Mouse (Mus musculus): ENCODE data around the gene Nudt15.
A peak's percentile ranks its signal among the peaks of the same experiment; 100 is the strongest.

Nudt15 gene

DNA sequence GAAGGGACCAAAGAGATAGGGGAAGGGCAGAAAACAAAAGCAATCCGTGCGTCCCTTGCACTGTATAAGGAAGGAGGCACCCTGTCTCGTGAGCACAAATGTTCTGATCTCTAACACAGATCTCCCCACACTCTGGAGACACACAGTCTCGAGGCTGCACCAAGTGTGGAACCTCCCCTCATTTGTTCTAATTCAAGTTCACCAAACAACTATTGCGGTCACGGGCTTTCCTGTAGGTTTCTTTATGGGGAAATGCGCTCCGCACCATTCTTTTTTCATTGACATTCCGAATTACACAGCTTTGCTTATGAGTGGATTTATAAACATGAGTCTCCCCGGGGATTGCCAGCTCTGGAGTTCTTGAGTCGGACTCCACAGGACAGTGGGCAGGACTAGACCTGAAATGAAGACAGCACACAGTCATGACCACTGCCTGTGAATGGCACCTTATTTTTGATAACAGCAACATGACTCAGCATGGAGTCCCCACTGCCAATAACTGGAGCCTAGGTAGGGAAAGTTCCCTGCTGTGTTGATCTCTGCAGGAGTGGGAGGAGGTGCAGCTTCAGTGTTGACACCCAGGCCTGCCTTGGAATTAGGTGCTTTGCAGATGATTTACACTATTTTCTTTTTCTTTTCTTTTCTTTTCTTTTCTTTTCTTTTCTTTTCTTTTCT, 40.2 kb downstream of the Nudt15 start:
- no peak for DNase-seq (ENCODE audit: low spot score in 2 of 2)

DNA sequence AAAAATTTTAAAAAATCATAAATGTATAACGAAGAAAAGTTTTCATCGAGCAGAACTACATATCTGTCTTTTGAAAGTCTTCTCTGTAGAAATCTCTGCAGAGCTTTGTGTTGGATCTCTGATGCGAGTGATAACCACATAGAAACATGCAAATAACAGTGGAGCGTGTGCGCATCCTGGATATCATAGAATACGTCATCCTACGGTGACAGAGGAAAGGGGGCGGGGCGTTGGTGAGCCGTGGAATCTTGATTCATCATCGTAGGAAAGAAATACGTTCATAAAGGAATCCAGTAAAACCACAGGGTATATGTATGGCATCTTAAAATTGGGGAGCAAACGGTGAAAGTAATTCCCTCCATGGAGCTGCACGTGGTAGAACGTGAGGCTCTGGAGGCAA, 40.8 kb downstream of the Nudt15 start:
- DNase-seq (ENCODE audit: low spot score in 2 of 2): no peak

DNA sequence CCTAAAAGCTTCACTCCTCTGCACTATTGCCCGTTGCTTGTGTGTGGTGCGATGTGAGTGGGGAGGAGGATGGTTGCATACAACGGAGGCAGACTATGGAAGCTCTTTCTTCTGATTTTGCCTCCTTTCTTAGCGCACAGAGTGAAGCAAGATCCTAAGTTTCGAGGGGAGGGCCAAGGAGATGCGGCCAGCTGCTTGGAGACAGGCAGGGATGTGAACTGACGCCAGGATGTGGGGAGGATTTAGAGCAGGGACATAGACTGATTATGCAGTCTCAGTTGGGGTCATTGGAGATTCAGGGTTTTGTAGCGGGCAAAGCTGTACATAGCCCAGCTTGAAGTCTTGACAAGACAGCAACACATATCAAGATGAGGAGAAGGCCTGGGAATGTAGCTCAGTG, 41.8 kb downstream of the Nudt15 start:
- DNase-seq (ENCODE audit: low spot score in 2 of 2): no peak

DNA sequence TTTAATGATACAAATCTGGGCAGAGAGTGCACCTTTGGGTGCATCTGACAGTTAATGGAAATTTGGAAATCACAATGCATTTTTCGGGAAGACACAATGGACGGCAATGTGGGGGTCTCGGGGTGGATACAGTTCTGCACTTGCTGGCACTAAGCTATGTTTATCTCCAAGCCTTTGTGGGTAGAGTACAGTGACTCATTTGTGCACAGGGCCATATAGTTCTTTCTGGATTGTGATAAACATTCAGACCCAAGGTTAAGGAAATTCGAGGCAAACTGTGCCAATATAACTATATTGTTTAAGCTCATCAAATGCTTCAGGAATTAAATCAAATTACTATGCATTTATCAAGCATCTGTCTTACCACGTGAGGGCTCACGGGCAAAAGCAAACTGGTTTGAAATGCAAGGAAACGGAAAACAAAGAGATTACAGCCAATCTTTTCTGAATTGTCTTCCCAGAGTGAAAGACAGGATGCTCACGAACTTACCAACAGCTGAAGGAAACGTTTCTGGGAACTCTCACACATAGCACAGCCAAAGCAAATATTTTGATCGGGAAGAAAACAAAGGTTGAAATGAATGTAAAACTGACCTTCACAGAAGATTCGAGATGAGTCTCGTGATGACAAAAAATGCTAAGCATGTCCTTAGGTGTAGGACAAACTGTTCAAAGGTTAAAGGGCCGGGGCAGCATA, 44.7 kb downstream of the Nudt15 start:
- no peak for DNase-seq (ENCODE audit: low spot score in 2 of 2)

DNA sequence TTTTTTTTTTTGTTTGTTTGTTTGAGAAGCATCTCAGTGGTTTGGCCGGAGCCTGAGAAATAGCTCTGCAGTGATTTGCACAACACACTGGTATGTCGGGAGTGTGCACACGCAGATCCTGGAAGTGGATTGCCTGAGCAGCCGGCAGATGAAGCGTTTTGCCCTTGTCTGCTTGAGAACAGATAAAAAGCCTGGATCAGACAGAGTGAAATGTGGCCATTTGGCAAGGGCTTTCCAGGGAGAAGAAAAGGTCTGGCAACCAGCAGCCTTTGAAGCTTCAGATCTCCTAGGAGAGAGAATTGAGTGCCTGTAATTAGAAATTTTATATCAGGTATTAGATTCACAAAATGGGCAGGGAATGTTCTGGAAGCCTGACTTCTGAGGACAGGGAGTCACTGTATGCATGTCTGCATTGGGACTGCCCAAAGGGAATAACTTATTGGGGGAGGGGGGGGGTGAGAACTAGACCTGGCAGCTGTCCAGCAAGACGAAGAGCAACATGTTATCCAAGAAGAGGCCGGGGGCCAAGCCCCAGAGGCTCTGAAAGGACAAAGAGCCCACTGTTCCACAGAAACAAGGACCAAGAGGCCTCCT, 45.4 kb downstream of the Nudt15 start:
- peak; percentile 4 to 29 for DNase-seq (ENCODE audit: low spot score in 2 of 2)

DNA sequence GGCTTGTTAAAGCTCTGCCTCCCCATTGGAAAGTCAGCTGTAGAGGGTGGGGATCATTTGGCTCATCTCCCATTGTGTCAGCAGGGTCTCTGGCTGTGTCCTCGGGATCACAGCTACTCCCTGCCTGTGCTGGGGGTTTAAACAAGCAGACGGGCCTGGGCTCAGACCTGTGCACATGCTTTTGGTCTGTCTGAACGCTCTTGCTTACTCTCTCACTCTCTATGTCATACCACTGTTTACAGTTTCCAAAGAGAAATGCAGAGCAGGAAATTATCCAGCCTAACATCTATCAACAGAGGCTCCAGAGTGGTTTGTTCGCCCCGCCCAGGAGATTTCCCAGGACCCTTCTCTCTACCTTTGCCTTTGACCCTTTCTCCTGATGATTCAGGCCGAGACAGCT, 46.3 kb downstream of the Nudt15 start:
- DNase-seq (ENCODE audit: low spot score in 2 of 2): no peak

DNA sequence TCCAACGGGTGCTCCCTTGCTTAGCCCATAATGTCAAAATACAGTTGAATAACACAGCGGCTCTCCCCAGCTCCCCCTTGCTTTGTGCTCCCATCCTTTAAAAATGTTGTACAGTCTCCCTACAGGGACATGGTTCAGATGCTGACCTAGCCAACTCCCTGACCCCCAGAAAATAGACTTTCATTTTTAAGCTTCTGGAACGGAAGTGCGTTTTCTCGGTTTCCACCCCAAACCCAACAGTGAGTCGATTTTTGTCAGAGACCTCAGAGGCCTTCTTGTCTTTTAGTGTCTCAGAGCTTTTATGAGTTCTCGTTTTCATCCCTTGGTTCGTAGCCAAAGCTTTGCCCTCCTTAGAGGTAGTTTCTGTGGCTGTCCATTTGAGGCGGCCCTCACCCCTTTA, 46.8 kb downstream of the Nudt15 start:
- no peak for DNase-seq (ENCODE audit: low spot score in 2 of 2)

DNA sequence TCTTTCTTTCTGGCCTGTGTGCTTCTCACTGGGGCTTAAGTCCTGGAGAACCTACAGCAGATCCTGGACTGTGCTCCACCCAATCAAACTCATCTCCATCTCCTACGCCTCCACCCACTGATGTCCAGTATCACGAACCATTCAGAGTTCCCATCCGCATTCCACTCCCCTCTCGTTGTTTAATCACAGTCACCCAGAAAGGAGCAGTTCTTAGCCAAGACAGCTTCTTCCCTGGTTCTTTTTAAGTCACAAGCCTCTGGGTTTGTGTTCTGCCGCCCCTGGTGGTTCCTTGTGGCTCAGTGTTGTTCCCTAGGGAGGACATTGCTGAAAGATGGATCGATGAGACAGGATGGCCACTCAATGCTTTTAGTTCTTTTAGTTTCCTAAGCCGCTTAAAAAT, 52.3 kb downstream of the Nudt15 start:
- no peak for DNase-seq (ENCODE audit: low spot score in 2 of 2)

DNA sequence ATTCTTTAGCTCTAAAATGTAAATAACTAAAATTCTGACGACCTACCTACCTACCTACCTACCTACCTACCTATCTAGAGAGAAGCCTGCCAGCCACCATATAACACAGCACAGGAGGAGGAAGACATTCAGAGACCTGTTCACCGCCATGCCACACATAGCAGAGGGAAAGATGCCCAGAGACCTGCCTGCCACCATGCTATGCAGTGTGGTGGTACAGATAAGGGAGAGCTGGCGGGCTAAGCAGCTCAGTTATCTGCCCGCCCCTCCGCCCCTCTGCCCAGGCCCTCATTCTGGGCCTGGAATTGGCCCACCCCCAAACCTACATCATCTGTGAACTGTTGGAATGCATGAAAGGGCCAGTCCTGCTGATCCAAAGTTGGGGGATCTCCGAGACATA, 53.9 kb downstream of the Nudt15 start:
- no peak for DNase-seq (ENCODE audit: low spot score in 2 of 2)

DNA sequence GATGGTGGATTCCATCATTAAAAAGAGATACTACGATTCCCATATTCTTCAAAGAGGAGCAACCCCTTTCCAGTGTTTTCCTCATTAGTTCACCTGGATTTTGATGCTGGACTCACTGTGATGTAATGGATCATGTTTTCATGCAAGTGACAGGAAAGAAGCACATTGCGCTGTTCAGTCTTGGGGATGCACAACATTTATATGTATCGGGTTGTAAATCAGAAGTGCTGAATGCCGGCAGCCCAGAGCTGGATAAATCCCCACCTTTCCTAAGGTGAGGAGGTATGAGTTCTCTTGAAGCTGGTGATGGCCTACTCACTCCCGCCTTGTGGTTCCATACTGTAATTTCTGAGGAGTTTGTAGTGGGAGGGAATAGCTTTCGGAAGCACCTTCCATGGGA, 54.7 kb downstream of the Nudt15 start:
- DNase-seq (ENCODE audit: low spot score in 2 of 2): no peak

DNA sequence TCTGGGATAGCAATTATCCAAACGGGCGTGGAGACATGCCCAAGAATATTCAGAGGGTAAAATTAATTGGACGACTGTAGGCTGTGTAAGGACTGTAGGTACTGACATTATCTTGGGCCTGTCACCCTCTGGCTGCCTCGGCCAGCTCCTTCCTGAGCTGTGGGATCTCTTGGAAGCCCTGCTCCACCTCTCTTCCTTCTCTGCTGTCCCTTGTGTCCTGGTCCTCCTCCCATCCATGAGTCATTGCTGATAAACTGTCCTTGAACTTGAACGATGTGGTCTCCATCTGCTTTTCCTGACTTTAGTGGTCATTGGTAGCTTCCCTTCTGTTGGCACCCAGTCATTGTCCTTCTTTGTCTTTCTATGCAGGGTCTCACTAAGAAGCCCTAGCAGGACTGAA, 61.4 kb downstream of the Nudt15 start:
- DNase-seq (ENCODE audit: low spot score in 2 of 2): no peak

DNA sequence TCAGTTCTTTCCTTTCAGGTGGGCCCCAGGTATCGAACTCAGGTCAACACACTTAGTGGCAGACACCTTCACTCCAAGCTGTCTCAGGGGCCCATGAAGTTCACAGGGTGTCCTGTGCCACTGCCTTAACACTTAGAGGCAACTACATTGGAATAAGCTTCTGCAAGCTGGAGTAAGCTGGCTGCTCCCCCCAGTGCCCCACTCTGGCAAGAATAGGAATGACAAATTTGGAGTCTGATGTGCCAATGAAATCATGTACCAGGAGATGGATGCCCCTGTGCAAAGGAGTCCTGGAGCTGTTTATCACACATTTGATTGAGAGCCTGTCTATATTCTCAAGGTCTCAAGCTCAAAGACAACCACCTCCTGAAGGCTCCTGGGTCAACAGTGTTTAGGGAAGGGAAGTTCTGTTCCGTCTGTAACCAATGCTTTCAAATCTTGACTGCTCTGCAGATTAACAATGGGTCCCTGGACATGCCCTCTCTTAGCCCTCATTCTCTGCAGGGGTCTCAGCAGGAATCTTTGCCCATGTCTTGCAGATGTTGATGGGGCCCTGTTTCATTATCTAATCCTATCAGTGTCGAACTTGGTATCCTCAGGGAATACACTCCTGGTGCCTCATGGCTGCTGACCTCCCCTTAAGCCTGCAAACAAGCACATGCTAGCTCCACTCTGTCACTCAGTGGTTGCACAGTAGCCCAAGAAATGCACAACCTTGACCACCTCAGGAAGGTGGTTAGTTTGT, 63.5 kb downstream of the Nudt15 start:
- DNase-seq (ENCODE audit: low spot score in 2 of 2): no peak

DNA sequence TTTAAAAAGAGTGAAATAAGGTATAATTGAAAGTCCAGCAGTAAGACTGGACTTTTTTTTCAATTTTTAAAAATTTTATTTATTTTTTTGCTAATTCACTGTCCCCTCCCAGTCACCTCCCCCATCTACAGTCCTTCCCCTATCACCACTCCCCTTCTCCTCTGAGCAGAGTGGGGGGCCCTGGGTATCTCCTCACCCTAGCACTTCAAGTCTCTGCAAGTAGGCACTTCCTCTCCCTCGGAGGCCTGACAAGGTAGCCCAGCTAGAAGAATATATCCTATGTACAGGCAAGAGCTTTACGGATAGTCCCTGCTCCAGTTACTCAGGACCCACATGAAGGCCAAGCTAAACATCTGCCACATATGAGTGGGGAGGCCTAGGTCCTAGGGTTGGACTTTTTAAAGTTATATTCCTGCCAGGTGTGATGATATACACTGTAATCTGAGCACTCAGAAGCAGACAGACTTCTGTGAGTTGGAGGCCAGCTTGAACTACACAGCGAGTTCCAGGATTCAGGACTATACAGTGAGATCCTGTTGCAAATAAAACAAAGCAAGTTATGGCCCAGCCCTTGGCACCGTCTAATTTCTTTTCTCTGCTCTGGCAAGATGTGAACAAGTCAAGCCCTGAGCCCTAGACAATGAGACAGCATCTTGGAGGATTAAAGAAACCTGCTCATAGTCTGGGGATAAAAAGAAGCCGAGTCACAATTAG, 64.4 kb downstream of the Nudt15 start:
- no peak for DNase-seq (ENCODE audit: low spot score in 2 of 2)

DNA sequence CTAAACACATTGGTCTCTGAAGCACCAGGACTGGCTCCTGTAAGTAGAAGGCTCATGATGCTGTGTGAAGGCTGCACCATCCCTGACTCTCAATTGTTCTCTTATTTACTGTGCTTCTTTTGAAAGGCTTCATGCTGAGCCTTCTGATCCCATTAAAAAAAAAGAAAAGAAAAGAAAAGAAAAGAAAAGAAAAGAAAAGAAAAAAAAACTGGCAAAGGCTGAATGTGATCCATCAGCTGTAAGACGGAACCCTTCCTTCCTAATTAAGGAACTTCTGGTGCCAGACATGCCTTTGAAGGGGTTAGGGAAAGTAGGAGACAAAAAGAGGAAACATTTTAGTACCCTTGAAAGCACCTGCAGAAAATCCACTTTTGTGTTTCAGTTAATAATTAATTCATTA, 68.3 kb downstream of the Nudt15 start:
- no peak for DNase-seq (ENCODE audit: low spot score in 2 of 2)

DNA sequence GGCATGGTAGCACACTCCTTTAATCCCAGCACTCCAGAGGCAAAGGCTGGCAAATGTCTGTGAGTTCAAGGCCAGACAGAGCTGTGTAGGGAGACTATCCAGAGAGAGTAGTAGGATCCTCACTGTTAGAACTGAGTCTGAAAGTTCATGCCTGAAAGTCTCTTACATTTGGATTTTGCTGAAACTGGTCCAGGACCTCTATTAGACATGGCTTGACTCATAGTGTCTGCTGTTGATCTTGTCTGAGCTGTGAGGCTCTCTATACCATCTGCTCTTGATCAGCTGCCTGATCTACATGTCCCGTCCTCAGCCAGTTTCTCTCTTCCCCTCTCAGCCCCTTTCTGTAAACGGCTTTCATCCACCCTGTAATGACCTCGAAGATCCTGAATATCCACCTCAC, 69.7 kb downstream of the Nudt15 start:
- DNase-seq (ENCODE audit: low spot score in 2 of 2): no peak

DNA sequence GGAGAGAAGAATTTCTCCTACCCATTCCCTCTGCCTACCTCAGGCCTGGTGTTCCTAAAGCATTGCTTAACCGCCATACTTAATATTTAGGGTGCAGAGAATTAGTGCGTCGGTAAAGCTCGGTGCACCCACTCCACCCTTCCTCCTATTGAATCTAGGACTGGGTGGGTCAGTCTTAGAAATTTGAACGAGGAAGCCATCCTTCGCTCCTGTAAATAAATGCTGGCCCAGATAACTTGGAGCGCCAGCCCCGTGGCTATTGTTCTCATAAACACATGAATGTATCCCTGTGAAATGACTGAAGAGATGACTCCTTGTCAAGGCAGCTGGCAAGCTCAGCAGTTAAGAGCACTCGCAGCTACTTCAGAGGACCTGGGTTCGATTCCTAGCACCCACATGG, 71.0 kb downstream of the Nudt15 start:
- DNase-seq (ENCODE audit: low spot score in 2 of 2): no peak

DNA sequence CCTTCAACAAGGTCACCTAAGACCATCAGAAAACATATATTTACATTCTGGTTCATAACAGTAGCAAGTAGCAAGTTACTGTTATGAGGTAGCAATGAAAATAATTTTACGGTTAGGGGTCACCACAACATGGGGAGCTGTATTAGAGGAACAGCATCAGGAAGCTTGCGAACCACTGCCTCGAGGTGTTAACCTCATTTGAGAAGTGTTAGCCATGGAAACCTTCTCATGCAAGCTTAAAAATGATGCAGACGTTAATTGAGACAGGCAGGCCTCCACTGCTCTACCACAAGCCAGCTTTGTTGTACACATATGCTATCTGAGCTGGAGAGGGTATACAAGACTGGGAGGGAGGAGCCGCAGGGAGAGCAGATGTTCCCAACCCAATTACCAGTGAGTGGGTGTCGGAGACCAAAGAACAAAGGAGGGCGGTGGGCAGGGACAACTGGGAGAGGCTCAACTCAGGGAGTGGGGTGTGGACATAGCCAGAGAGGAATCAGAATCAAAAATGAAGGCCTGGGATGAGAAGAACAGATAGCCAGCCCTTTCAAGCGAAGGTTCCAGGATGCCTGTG, 71.6 kb downstream of the Nudt15 start:
- no peak for DNase-seq (ENCODE audit: low spot score in 2 of 2)

DNA sequence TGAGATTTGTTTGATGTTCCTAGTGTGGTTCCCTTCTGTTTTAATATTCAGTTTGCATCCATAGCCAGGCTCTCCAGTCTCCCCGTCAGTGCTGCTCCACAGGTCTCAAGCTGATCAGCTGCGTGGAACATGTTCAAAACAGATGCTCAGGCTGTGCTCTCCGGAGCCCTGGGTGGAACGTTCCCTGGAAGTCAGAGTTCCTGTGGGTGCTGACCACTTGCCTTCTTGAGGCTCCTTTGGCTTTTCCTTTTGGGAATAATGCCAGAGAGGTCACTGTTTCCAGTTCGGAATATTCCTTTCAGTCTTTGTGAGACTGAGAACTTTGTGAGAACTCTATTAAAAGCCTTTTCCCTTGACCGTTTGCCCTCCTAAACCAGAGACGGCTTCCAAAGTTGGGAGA, 72.5 kb downstream of the Nudt15 start:
- no peak for DNase-seq (ENCODE audit: low spot score in 2 of 2)

DNA sequence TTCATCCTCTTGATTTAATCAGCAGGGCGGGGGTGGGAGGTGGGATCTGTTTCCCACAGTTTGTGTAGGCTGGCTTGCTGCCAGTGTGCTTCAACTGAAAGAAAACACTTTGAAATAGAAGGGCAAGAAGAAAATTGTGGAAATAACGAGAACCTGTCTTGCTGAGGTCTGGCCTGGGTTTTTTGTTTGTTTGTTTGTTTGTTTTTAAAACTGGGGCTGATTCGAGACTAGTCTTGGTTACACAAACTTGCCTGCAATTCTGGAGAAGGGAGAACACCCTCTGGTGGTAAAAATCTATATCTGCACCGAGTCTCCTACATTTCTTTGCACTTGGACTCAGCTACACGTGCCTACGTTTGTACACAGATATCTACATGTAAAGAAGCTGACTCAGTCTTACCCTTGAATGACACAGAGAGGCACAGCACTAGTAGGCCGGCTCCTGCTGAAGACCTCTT, 73.4 kb downstream of the Nudt15 start:
- peak; percentile 30 to 64 for DNase-seq (ENCODE audit: low spot score in 2 of 2)

DNA sequence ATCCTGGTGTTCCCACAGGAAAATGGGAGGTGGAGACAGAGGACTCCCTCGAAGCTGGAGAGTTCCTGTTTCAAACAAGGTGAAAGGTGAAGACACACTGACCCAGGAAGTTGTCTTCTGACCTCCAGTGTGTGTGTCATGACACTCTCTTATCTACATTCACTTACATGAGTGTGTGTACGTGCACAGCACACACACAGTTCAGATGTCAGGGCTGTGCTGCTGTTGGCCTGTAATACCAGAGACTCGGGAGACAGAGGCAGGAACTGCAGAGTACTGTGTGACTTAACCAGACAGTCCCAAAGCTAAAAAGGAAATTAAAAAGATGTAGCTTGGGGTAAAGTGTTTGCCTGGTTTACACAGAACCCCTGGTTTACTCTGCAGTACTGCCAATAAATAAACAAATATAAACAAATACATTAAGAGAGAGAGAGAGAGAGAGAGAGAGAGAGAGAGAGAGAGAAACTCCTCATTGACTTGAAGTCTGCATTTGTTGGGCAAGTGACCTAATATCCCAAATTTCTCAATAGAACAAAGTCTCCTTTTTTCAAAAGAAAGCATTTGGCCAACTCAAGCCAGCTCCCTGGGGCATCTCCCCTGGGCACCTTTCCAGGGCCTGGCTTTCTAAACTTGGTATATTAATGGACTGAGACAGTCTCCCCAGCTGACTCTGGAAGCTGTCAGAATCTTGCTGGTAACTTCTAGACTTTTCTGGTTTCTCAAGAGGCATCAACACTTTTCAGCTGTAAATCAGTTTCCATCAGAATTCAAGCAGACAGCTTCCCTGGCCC, 74.2 kb downstream of the Nudt15 start:
- peak in 1 of 2 experiments; percentile 42 for DNase-seq (ENCODE audit: low spot score in 2 of 2)

DNA sequence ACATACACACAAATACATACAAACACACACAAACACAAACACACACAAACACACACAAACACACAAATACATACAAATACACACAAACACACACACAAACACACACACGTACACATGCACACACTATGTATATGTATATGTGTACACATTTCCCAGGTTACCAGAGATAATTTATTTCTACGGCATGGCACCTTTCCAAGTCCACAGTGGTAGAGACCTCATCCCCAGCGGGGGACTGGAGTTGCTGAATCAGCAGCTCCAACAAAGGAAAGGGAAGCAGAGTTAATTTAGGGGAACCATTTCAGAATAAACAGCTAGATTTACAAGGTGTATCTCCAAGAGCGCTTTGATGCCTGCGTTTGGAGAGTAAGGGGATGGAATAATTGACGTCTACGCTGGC, 75.8 kb downstream of the Nudt15 start:
- DNase-seq (ENCODE audit: low spot score in 2 of 2): no peak
